Mouse (Mus musculus) forebrain, postnatal 0 days (tissue): Measurements from ENCODE around the gene Cecr2. TPM values are rescaled to one million over a fixed set of nuclear protein-coding genes. Genes with fewer than 3 reads are reported as not detected.
"Not testable (repeated sequence)": the region's sequence is repeated elsewhere in the genome, so short reads cannot be mapped to it uniquely, and the experiment has no call there.

Experiments
- ATAC-seq: fragments of 200-750 bp; cut with Nextera tagmentation; 2 replicates; pipeline ENCODE4 v1.8.0; 2017; ENCODE audit warnings: mild to moderate bottlenecking, moderate library complexity
- DNase-seq: peaks from one replicate; pipeline ENCODE4 v3.0.0-alpha.2; 2015
- H3K27ac ChIP-seq: fragments of 300-500 bp; sonication (generic); 2 replicates; pipeline ENCODE4 v1.5.1; 2014; ENCODE audit warnings: low read depth, mild to moderate bottlenecking, antibody characterized with exemption, low read length, moderate library complexity, mixed read lengths
- H3K27me3 ChIP-seq: fragments of 300-500 bp; sonication (generic); 2 replicates; pipeline ENCODE4 v1.6.1; 2014; ENCODE audit warnings: mild to moderate bottlenecking, low read length, mixed read lengths; ENCODE audit not compliant: insufficient read depth
- H3K36me3 ChIP-seq: fragments of 300-500 bp; sonication (generic); 2 replicates; pipeline ENCODE4 v1.6.1; 2014; ENCODE audit warnings: mild to moderate bottlenecking, moderate library complexity; ENCODE audit not compliant: insufficient read depth
- H3K4me1 ChIP-seq: fragments of 300-500 bp; sonication (generic); 2 replicates; pipeline ENCODE4 v1.6.1; 2014; ENCODE audit warnings: antibody characterized with exemption; ENCODE audit not compliant: insufficient read depth
- H3K4me2 ChIP-seq: fragments of 300-500 bp; sonication (generic); 2 replicates; pipeline ENCODE4 v1.6.1; 2014; ENCODE audit warnings: low read depth, mild to moderate bottlenecking, moderate library complexity
- H3K4me3 ChIP-seq: fragments of 300-500 bp; sonication (generic); 2 replicates; pipeline ENCODE4 v1.5.1; 2014; ENCODE audit warnings: low read depth, low read length, mixed read lengths
- H3K9ac ChIP-seq: fragments of 300-500 bp; sonication (generic); 2 replicates; pipeline ENCODE4 v1.6.1; 2014; ENCODE audit warnings: mild to moderate bottlenecking
- H3K9me3 ChIP-seq: fragments of 300-500 bp; sonication (generic); 2 replicates; pipeline ENCODE4 v1.6.1; 2016; ENCODE audit warnings: low read length
- CTCF ChIP-seq: sonication (generic); IDR thresholded peaks from 2 replicates; pipeline ENCODE4 v1.5.1; 2016; ENCODE audit warnings: antibody characterized with exemption, control low read depth, low read depth
- WGBS: fragments of 180-500 bp; shearing (Covaris S2); extraction: QIAGEN DNeasy Blood & Tissue Kit; methylation state at CpG from one replicate; pipeline ENCODE4 v1.1.7; 2014; 5-methylcytosine and 5-hydroxymethylcytosine counted together
- polyA plus RNA-seq: library from polyadenylated mRNA; unstranded; fragments of >200 nt; fragmentation: Nextera tagmentation; extraction: Ambion mirVana; gene quantifications from 2 replicates; pipeline ENCODE4 v1.2.1, GENCODE M21; 2015
- total RNA-seq: library from RNA; depleted of rRNA; stranded (reverse); fragments of >200 nt; gene quantifications from 2 replicates; pipeline ENCODE4 v1.2.3, GENCODE M21; 2014

The Cecr2 gene
- total and polyA plus RNA-seq, 2 experiments from 2014 or later = 1.1 to 4.1 TPM

GRCm38 (mm10) chr6:120635391-120636028 is 30.7 kb upstream of the Cecr2 start:
- H3K4me3 ChIP-seq = no peak overlapping the region
- no peaks in the 10 kb centered on the region for H3K36me3 ChIP-seq
- no peaks in the 10 kb centered on the region for H3K27me3 ChIP-seq
- no peak overlapping the region for H3K27ac ChIP-seq
- H3K4me1 ChIP-seq = no peaks in the 10 kb centered on the region
- WGBS = 90% methylated on average over 8 of the region's 8 CpGs
- no peak for DNase-seq
- no peak overlapping the region for H3K4me2 ChIP-seq
- no peak for ATAC-seq
- H3K9ac ChIP-seq = no peak overlapping the region
- H3K9me3 ChIP-seq = no peaks in the 10 kb centered on the region
- TF ChIP-seq CTCF = no peak

- Histone ChIP-seq H3K9me3 (no peaks in the 10 kb centered on the region), H3K27me3 (no peaks in the 10 kb centered on the region), H3K4me2 (no peak overlapping the region), H3K4me3 (no peak overlapping the region), H3K27ac (no peak overlapping the region), H3K4me1 (no peaks in the 10 kb centered on the region), H3K9ac (no peak overlapping the region), H3K36me3 (no peaks in the 10 kb centered on the region)
- no peak for TF ChIP-seq CTCF
- 37% methylated on average over 4 of the region's 4 CpGs for WGBS
- ATAC-seq (no peak), DNase-seq (no peak)
Observed at GRCm38 (mm10) chr6:120639547-120639946, 26.6 kb upstream of the Cecr2 start.

- Histone ChIP-seq H3K36me3 (no peaks in the 10 kb centered on the region), H3K27me3 (no peaks in the 10 kb centered on the region), H3K27ac (no peak overlapping the region), H3K9ac (no peak overlapping the region), H3K9me3 (no peaks in the 10 kb centered on the region), H3K4me3 (no peak overlapping the region), H3K4me2 (no peak overlapping the region), H3K4me1 (no peaks in the 10 kb centered on the region)
- DNase-seq = no peak
- no peak for TF ChIP-seq CTCF
- ATAC-seq = no peak
- 87% methylated on average over 11 of the region's 11 CpGs for WGBS
Observed at GRCm38 (mm10) chr6:120641866-120642378, 24.2 kb upstream of the Cecr2 start.

- TF ChIP-seq CTCF = no peak
- Histone ChIP-seq H3K36me3 (no peaks in the 10 kb centered on the region), H3K9me3 (no peaks in the 10 kb centered on the region), H3K4me3 (no peak overlapping the region), H3K27ac (no peak overlapping the region), H3K9ac (no peak overlapping the region), H3K4me2 (no peak overlapping the region), H3K27me3 (no peaks in the 10 kb centered on the region), H3K4me1 (no peaks in the 10 kb centered on the region)
- no peak for DNase-seq
- WGBS = 62% methylated on average over 7 of the region's 7 CpGs
- no peak for ATAC-seq
Observed at GRCm38 (mm10) chr6:120643776-120644175, 22.4 kb upstream of the Cecr2 start.

GRCm38 (mm10) chr6:120644346-120645299 is 21.5 kb upstream of the Cecr2 start:
- Histone ChIP-seq H3K4me2 (no peak overlapping the region), H3K9me3 (no peaks in the 10 kb centered on the region), H3K4me3 (no peak overlapping the region), H3K4me1 (no peaks in the 10 kb centered on the region), H3K27ac (no peak overlapping the region), H3K36me3 (no peaks in the 10 kb centered on the region), H3K9ac (no peak overlapping the region), H3K27me3 (no peaks in the 10 kb centered on the region)
- DNase-seq = no peak
- ATAC-seq = no peak
- 50% methylated on average over 23 of the region's 23 CpGs for WGBS
- TF ChIP-seq CTCF = no peak

- not testable (repeated sequence) for ATAC-seq, H3K4me2 ChIP-seq, H3K9ac ChIP-seq, DNase-seq, H3K27ac ChIP-seq, H3K9me3 ChIP-seq, H3K27me3 ChIP-seq, H3K36me3 ChIP-seq, H3K4me1 ChIP-seq, H3K4me3 ChIP-seq
- 90% methylated on average over 3 of the region's 4 CpGs for WGBS
Observed at GRCm38 (mm10) chr6:120647246-120648028, 18.7 kb upstream of the Cecr2 start.
